Mouse (Mus musculus): ENCODE results near the gene Haao. TPM values are rescaled to one million over a fixed set of nuclear protein-coding genes. Genes with fewer than 3 reads are reported as not detected.

Haao gene
- 1.5 and 3.9 TPM in 2 replicates for polyA plus RNA-seq (2012; rRNA removed; ENCODE audit: low replicate concordance)

DNA sequence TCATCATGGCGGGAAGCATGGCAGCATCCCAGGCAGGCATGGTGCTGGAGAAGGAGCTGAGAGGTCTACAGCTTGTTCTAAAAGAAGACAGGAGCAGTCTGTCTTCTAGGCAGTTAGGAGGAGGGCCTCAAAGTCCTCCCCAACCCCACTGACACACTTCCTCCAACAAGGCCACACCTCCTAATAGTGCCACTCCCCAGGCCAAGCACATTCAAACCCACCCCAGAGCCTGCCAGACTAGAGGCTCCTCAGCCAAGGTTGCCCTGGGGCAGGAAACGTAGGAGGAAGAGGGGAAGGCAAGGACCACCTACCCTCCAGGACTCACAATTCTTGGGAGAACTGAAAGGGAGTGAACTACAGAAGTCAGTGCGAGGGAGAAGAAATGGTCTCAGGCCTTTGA lies at the start of gene Haao:
Gene Haao (minus strand): TSS at position 149 of the 400 bp plus-strand sequence.

Other genes starting within 250 kb of the Haao start
- gene Kcng3, start 216.1 kb downstream of the Haao start, polyA plus RNA-seq (2012; rRNA removed; ENCODE audit: low replicate concordance): 0.28 and 0.36 TPM in 2 replicates
- 23.4 and 26.5 TPM in 2 replicates for gene Mta3, start 141.8 kb downstream of the Haao start, polyA plus RNA-seq (2012; rRNA removed; ENCODE audit: low replicate concordance)